Mouse (Mus musculus) ES-E14 (cell line): ENCODE data around the gene Epb41l4b.

ENCODE experiments used
- CHD2 ChIP-seq: IDR thresholded peaks from 2 replicates; pipeline ENCODE4 v1.6.1; 2014; ENCODE audit warnings: mild to moderate bottlenecking, low read depth, low read length, inconsistent platforms
- HCFC1 ChIP-seq: IDR thresholded peaks from 2 replicates; pipeline ENCODE4 v1.6.1; 2012; ENCODE audit warnings: low read length, inconsistent platforms, borderline replicate concordance; ENCODE audit not compliant: insufficient read depth
- MAFK ChIP-seq: IDR thresholded peaks from 2 replicates; pipeline ENCODE4 v1.6.1; 2014; ENCODE audit warnings: mild to moderate bottlenecking, low read depth, low read length, inconsistent platforms; ENCODE audit not compliant: insufficient read depth
- ZC3H11A ChIP-seq: IDR thresholded peaks from 2 replicates; pipeline ENCODE4 v1.6.1; 2012; ENCODE audit warnings: low read depth, mild to moderate bottlenecking, inconsistent platforms, low read length, borderline replicate concordance
- ZNF384 ChIP-seq: IDR thresholded peaks from 2 replicates; pipeline ENCODE4 v1.6.1; 2012; ENCODE audit warnings: low read depth, low read length, inconsistent platforms

GRCm38 (mm10) chr4:57081463-57081862, 61.8 kb downstream of the Epb41l4b start:
- TF ChIP-seq MAFK = no peak
- TF ChIP-seq CHD2 = no peak
- no peak for TF ChIP-seq ZC3H11A
- no peak for TF ChIP-seq ZNF384
- no peak for TF ChIP-seq HCFC1
